Mouse (Mus musculus) ES-Bruce4 (cell line): ENCODE measurements around the gene Tle3.

ENCODE experiments used
- CTCF ChIP-seq: IDR thresholded peaks from one replicate; pipeline ENCODE4 v1.8.1; 2011; ENCODE audit warnings: low read depth, low read length
- EP300 ChIP-seq: IDR thresholded peaks from 2 replicates; pipeline ENCODE4 v1.6.1; 2011; ENCODE audit warnings: low read depth, low read length; ENCODE audit not compliant: insufficient read depth
- POLR2A ChIP-seq: IDR thresholded peaks from one replicate; pipeline ENCODE4 v1.8.1; 2011; ENCODE audit warnings: low read length; ENCODE audit not compliant: insufficient read depth

DNA sequence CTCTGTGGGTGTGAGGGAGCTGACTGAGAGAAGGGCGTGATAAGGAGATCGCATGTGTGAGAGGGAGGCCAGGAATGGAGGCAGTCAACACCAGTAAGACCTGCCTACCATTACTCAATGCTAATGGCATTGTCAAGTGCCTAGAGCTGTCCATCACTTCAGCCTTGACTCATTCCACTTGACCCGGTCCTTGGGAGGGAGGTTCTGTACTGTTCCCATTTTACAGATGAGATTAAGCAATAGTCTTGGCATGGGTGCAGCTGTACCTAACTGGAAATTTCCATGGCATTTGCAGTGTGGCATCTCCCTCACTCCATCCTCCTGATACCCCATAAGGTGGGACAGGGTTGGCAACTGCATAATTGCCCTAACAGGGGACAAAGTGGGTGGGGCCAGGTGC, 95.3 kb downstream of the Tle3 start:
- TF ChIP-seq CTCF (no peak), EP300 (no peak), POLR2A (no peak)
